Mouse (Mus musculus) testis, adult 2 months (tissue): ENCODE measurements around the gene Jak3.

ENCODE experiments used
- CTCF ChIP-seq: fragments of 200-500 bp; IDR thresholded peaks from 2 replicates; pipeline ENCODE4 v1.5.1; 2012; ENCODE audit warnings: low read depth, mild to moderate bottlenecking, inconsistent platforms, low read length, moderate library complexity; ENCODE audit not compliant: control insufficient read depth, insufficient read depth, insufficient replicate concordance
- POLR2A ChIP-seq: fragments of 200-500 bp; IDR thresholded peaks from 2 replicates; pipeline ENCODE4 v1.6.1; 2012; ENCODE audit warnings: low read depth, mild to moderate bottlenecking, inconsistent platforms, low read length, moderate library complexity; ENCODE audit not compliant: control insufficient read depth

DNA sequence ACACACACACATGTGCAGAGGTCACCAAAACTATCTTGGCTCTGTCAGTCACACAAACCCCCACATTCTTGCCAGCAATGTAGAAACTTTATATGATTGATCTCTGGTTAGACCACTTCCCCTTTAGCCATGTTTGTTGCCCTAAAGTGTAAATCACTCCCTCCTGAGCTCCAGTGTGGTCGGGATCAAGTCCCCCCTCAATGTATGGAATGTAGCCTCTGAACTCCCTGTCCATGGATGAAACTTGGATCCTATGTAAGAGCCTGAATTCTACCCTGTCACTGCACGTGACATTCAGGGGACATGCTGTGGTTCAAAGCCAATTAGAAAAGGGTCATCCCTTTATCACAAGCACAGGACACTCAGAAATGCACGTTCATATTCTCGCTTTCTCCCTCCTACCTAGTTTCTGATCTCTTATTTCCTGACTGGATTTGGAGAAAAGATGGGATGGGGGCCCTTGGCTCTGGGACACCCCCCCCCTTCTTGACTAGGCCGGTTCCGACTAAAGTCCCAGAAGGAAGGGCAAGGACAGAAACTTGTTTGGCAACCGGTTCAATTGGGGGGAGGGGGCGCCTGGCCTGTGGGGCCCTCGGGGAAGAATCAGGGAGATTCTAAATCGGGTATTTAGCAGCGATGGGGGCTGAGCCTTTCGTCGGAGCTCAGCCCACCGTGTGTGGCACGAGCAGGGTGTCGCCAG is 47.5 kb upstream of the Jak3 start:
- no peak for TF ChIP-seq CTCF
- no peak for TF ChIP-seq POLR2A
